Mouse (Mus musculus) lung, postnatal 10 days (tissue): ENCODE data around the gene Pdgfb.

Experiments used
- DNase-seq: peaks from one replicate; pipeline ENCODE4 v3.0.0; 2021

Pdgfb gene

DNA sequence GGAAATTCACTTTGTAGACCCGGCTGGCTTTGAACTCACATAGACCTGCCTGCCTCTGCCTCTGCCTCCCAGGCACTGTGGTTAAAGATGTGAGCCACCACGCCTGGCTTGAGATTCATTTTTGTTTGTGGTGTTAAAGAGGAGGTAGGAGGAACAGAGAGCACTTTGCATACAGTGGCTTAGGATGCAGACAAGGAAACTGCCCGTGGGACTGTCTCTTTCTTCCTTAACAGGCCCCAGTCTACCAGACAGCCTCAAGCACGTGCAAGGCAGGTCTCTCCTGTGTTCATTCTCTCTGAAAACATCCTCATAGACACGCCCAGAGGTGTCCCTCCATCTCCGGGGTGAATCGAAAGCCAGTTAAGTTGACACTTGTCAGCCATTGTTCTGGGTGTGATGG is 19.6 kb upstream of the Pdgfb start:
- no peak for DNase-seq

- no peak for DNase-seq
Observed at GRCm38 (mm10) chr15:80031133-80031532, 16.4 kb upstream of the Pdgfb start.

DNA sequence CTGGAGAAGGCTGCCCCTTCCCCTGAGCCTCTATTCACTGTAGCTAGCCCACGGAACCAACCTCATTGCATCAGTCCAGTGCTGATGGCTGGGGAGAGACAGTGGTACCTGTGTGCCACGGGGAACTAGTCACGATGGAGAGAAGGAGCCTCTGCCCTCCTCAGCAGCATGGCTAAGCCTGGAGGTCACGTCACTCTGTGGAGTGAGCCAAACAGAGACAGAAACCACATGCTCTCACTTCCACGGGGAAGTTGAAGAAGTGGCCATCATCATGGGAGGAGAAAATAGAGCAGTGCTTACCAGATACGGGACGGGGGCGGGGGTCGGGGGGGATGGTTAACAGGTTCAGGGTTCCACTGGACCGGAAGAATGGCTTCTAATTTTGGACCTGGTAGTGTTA is 15.6 kb upstream of the Pdgfb start:
- DNase-seq, result no peak

GRCm38 (mm10) chr15:80028862-80029261 is 14.1 kb upstream of the Pdgfb start:
- no peak for DNase-seq

GRCm38 (mm10) chr15:80026689-80027353 is 12.0 kb upstream of the Pdgfb start:
- no peak for DNase-seq

- no peak for DNase-seq
Observed at GRCm38 (mm10) chr15:80026061-80026460, 11.3 kb upstream of the Pdgfb start.

DNA sequence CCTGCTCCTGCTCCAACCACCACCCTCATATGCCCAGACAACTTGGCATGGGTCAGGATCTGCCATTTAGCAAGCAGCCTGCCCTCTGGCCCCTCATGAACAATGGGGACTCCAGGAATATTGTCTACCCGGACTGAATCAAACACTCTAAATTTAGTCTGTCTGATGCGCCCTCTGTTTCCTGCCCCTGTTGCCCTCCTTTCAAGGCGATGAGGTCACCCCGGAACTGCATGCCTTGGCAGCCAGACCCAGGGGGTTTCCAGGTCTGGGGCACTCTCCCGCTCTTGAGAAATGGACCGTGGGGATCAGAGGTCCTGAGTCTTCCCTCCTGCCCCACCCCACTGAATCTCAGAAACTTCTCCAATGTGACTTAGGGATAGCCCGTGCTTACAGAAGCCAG is 10.8 kb upstream of the Pdgfb start:
- peak; percentile 71 for DNase-seq

DNA sequence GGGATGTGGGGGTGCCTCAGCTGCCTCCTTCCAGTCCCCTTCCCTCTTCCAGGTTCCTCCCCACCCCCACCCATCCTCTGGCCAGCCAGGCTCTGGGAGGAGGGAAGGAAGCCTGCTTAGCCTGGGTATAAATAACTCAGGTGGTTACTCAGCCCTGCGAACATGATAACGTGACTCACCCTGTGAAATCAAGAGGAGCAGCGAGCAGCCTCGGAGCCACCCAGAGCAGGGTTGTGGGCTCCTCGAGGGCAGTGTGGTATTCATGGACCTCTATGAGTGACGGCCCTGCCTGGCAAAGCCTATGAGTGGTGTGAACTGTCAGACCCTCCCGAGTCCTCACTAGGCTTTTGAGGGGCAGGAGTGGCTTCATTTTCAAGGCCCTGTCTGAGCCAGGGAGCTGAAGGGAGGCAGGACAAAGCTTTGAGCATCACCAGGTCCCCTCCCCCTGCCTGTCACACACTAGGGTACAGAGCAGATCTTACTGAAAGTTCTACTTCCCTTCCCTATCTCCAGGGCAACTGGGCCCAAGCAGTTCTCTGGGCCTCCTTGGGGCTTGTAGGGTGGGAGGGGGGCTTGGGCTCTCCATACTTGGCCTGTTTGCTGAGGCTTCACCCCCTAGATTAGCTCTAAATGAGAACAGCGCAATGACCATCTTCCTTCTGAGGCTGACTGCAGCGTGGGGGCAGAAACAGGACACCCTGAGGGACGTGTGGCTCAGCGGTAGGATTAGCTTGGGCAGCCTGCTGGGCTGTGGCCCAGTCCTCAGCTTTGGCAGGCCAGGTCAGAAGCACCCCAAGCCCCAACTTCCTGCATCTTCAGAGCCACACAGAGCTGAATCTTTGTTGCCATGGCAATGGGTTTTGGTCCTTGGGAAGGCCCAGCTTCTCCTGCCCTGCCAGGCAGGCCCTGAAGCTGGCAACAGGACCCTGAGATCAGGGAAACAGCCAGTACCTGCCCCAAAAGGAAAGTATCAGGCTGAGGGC is 9.8 kb upstream of the Pdgfb start:
- no peak for DNase-seq

DNA sequence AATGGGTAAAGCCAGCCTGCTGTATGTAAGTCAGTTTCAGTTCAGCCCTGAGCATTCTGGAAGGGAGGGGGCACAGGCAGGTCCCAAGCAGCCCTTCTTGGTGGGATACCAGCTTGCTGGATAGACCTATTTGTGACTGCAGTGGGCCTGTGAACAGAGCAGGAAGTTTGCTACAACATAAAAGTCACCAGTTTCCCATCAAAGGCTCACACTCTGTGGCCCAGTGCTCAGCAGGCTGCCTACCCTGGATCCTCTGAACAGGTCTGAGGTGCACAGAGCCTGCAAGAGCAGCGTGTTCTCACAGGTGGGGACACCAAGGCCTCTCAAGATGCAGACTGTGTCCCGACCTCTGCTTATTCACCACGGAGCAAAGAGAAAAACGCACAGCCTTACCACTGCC is 5.7 kb upstream of the Pdgfb start:
- no peak for DNase-seq

DNA sequence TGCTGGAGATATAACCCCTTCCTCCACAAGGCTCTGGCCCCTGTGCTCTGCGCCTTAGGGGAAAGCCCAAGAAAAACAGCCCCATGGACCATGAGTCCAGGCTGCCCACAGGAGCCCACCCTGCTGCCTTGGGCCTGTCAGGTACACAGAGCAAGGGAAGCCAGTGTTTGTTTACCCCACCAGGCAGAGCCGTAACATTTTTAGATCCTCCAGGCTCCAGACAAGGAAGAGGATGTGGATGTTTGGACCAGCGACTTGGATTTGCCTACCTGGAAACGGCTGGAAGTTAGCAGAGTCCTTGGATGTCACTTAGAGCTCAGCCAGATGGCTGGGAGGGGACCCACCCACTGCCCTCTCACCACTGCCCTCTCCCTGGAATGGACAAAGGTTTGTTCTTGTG is 4.8 kb upstream of the Pdgfb start:
- no peak for DNase-seq

- no peak for DNase-seq
Observed at GRCm38 (mm10) chr15:80019220-80019619, 4.4 kb upstream of the Pdgfb start.

DNA sequence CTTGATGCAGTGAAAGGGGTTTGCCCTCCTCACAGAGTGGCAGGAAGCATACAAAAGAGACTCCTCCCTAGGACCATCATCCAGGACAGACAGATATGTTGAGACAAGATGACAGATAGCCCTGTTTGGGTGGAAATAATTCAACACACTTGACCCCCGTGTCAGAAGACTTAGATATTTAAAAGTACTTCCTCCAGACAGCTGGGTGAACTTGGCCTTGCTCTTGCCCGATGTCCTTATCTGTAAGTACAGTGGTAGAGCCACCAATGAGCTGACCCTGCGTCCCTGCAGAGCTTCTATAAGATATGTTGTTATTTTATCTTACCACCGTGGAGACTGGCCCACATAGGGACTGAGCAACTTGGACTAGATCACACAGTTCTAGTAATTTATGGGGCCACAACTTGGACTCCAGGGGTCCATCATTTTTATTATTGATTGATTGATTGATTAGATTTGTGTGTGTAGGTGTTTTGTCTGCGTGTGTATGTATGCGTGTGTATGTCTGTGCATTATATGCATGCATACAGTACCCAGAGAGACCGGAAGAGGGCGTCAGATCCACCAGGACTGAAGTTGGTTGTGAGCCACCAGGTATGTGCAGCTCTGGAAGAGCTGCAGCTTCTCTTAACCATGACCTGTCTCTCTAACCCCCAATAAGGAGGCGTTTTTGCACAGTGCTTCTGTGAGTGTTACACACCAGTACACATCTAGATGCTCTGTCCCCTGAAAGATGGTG is 2.0 kb upstream of the Pdgfb start:
- DNase-seq, result no peak

DNA sequence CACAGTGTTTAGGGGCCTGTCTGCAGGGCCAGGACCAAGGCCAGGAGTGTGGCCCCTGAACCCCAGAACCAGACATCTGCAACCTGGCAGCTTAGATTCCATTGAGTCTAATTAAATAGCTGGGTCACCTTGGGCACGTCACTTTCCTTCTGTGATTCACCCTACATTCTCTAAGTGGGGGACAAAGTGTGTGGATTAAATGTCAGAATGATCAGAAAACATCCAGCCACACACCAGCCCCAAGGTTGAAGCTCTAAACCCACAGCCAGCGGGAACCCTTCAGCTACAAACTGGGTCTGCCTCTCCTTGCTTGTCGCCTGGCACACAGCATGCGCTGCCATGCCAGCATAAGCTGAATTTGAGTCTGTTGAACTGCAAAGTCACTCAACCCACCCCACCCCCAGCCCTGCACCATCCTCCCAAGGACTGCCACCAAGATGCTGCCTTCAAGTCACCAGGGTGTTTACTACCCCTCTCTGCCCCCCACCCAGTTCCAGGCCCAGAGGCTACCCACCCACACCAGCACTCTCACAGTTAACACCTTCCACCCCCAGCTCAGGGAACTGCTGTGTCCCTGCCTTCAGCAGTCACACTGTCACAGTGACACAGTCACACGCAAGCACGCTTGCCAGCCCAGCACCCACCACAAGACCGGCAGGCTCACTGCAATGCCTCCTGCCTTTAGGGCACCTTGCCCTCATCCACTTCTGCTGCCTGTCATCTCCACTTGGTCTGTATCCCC is 605 bp upstream of the Pdgfb start:
- no peak for DNase-seq

DNA sequence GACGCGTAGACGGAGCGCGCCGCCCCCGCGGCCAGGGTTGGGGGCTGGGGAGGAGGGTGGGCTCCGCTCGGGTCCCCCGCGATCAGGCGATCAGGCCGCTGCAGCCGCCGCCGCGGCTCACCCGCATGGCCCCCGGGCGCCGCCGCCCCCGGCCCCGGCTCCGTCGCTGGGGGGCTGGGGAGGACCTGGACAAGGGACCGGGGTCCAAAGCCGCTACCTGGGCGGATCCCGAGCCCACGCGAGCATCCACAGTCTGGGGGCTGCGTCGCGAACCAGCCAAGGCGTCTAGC is 801 bp downstream of the Pdgfb start:
- no peak for DNase-seq

- no peak for DNase-seq
Observed at GRCm38 (mm10) chr15:80013256-80014030, 1.3 kb downstream of the Pdgfb start.

- peak; percentile 84 for DNase-seq
Observed at GRCm38 (mm10) chr15:80012527-80013201, 2.1 kb downstream of the Pdgfb start.

GRCm38 (mm10) chr15:80011778-80012526 is 2.8 kb downstream of the Pdgfb start:
- peak; percentile 55 for DNase-seq

DNA sequence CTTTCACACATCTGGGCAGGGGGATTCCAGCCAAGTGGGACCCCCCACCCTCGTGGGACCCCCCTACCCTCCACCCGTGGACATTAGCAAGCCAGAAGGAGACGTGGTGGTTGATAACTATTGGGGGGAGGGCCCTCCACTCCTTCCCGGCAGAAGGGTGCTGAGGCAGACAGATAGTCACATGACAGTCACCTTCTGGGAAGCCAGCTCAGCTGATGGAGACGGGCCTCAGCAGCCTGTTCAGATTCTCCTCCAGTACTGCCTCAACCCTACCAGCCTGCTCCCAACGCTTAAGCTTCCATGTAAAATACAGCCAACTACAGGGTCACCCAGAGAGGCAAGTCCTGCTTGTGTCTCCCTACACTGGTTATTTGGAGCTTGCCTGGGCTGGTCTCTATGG is 3.6 kb downstream of the Pdgfb start:
- no peak for DNase-seq

GRCm38 (mm10) chr15:80010182-80010558 is 4.6 kb downstream of the Pdgfb start:
- DNase-seq, result no peak

- DNase-seq, result no peak
Observed at GRCm38 (mm10) chr15:80009421-80010181, 5.2 kb downstream of the Pdgfb start.
